Mouse (Mus musculus) heart, adult 2 months (tissue): Measurements from ENCODE around the gene Asic2. TPM values are rescaled to one million over a fixed set of nuclear protein-coding genes. Genes with fewer than 3 reads are reported as not detected.
A peak's percentile ranks its signal among the peaks of the same experiment; 100 is the strongest.

Experiments
- DNase-seq, 2 experiments: peaks; one replicate each; pipeline ENCODE4 v3.0.0; 2021
- H3K27ac ChIP-seq: fragments of 200-600 bp; 2 replicates; pipeline ENCODE4 v1.8.1; 2022
- H3K27me3 ChIP-seq: fragments of 200-500 bp; 2 replicates; pipeline ENCODE4 v1.6.1; 2012; ENCODE audit warnings: mild to moderate bottlenecking, low read length, inconsistent platforms, mixed read lengths; ENCODE audit not compliant: control insufficient read depth, insufficient read depth
- H3K36me3 ChIP-seq: fragments of 200-500 bp; 2 replicates; pipeline ENCODE4 v1.6.1; 2012; ENCODE audit warnings: low read length, inconsistent platforms; ENCODE audit not compliant: control insufficient read depth, insufficient read depth
- H3K4me1 ChIP-seq: fragments of 200-500 bp; 2 replicates; pipeline ENCODE4 v1.6.1; 2011; ENCODE audit warnings: low read length; ENCODE audit not compliant: control insufficient read depth, insufficient read depth
- H3K4me3 ChIP-seq: fragments of 200-600 bp; 2 replicates; pipeline ENCODE4 v1.8.1; 2022
- H3K79me2 ChIP-seq: fragments of 200-500 bp; replicated peaks from 2 replicates; pipeline ENCODE4 v1.6.1; 2012; ENCODE audit warnings: mild to moderate bottlenecking, inconsistent platforms, low read length, moderate library complexity, mixed read lengths; ENCODE audit not compliant: control insufficient read depth, insufficient read depth
- H3K9ac ChIP-seq: fragments of 200-500 bp; 2 replicates; pipeline ENCODE4 v1.6.1; 2012; ENCODE audit warnings: low read depth, mild to moderate bottlenecking, control low read depth, inconsistent platforms, low read length, mixed read lengths
- CTCF ChIP-seq: fragments of 200-600 bp; IDR thresholded peaks from 2 replicates; pipeline ENCODE4 v1.8.1; 2022; ENCODE audit warnings: antibody characterized with exemption, mild to moderate bottlenecking, moderate library complexity
- EP300 ChIP-seq: fragments of 200-500 bp; IDR thresholded peaks from 2 replicates; pipeline ENCODE4 v1.6.1; 2011; ENCODE audit warnings: low read depth, low read length, control low read depth; ENCODE audit not compliant: insufficient read depth
- POLR2A ChIP-seq: fragments of 200-500 bp; IDR thresholded peaks from 2 replicates; pipeline ENCODE4 v1.6.1; 2011; ENCODE audit warnings: mild to moderate bottlenecking, low read depth, low read length, control low read depth; ENCODE audit not compliant: insufficient read depth
- WGBS: fragments of 180-500 bp; shearing (Covaris S2); methylation state at CpG from one replicate; pipeline ENCODE4 v1.1.7; 2018; 5-methylcytosine and 5-hydroxymethylcytosine counted together
- intact Hi-C: fragments of 180-260 bp; cut with DNase I; formaldehyde crosslinking; loops from one replicate; pipeline ENCODE4 v1.15.1; 2025
- polyA plus RNA-seq: library from polyadenylated mRNA; depleted of rRNA; stranded (reverse); fragments of >200 nt; gene quantifications from 2 replicates; pipeline ENCODE4 v1.2.3, GENCODE M21; 2012
- total RNA-seq, 2 experiments: library from RNA; stranded (reverse); gene quantifications; 2 replicates each; pipeline ENCODE4 v1.2.3; 2021

The Asic2 gene
- total and polyA plus RNA-seq, 3 experiments, result not detected

DNA sequence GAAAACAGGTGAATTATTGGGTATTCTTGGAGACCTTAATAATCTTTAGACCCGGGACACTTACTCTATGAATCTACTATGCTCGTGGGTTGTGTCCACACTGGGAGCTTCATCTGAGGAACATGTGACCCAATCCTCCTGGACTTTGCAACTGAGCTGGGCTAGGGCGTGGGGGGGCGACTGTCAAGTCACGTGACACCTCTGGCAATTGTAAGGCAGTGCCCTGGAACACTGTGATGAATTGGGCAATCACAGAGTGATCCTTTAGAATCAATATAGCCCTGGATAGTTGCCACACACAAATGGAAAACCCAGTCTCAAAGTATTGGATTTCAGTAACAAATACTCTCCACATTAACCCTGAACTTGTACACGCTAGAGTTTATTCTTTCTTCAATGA, 867.4 kb downstream of the Asic2 start:
- no peaks in the 10 kb centered on the region for H3K4me1 ChIP-seq
- H3K36me3 ChIP-seq, result no peaks in the 10 kb centered on the region
- no peaks in the 10 kb centered on the region for H3K79me2 ChIP-seq
- no peak for DNase-seq
- TF ChIP-seq POLR2A (no peak), EP300 (no peak), CTCF (no peak)
- no peak overlapping the region for H3K9ac ChIP-seq
- H3K4me3 ChIP-seq, result no peak overlapping the region
- no peaks in the 10 kb centered on the region for H3K27me3 ChIP-seq
- intact Hi-C loops, result no loop called here
- WGBS, result 68% methylated on average over 6 of the region's 6 CpGs
- no peak overlapping the region for H3K27ac ChIP-seq

DNA sequence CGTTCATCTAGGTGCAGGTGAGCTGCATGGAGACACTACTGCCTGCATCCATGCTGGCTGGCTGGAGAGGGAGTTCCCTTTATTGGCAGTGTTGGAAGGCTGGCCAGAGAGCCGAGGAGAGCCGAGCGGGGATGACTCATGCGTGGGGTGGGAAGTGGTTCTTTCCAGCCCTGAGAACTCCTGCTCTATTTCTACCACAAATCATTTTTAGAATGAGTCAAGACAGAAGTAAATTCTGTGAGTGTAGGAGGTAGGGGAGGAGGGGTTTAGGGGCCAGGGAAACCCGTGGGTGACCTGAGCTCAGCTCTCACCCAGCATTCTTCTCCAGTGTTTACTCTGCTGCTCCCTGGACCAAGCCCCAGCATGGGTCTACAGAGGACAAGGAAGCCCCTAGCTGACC, 872.2 kb downstream of the Asic2 start:
- H3K36me3 ChIP-seq, result no peaks in the 10 kb centered on the region
- DNase-seq, result peak in 1 of 2 experiments; percentile 38
- no peak overlapping the region for H3K27ac ChIP-seq
- intact Hi-C loops, result no loop called here
- no peaks in the 10 kb centered on the region for H3K27me3 ChIP-seq
- no peaks in the 10 kb centered on the region for H3K79me2 ChIP-seq
- TF ChIP-seq POLR2A (no peak), CTCF (no peak), EP300 (no peak)
- no peak overlapping the region for H3K9ac ChIP-seq
- no peak overlapping the region for H3K4me3 ChIP-seq
- no peaks in the 10 kb centered on the region for H3K4me1 ChIP-seq
- WGBS, result 17% methylated on average over 6 of the region's 6 CpGs

GRCm38 (mm10) chr11:81094581-81094980, 873.7 kb downstream of the Asic2 start:
- H3K27me3 ChIP-seq, result no peaks in the 10 kb centered on the region
- no peak for TF ChIP-seq CTCF
- no peak for TF ChIP-seq POLR2A
- no peak for TF ChIP-seq EP300
- WGBS, result 71% methylated on average over 8 of the region's 8 CpGs
- no peaks in the 10 kb centered on the region for H3K36me3 ChIP-seq
- intact Hi-C loops, result no loop called here
- no peaks in the 10 kb centered on the region for H3K4me1 ChIP-seq
- H3K9ac ChIP-seq, result no peak overlapping the region
- no peak overlapping the region for H3K27ac ChIP-seq
- no peak for DNase-seq
- no peak overlapping the region for H3K4me3 ChIP-seq
- H3K79me2 ChIP-seq, result no peaks in the 10 kb centered on the region

GRCm38 (mm10) chr11:81092161-81092560, 876.1 kb downstream of the Asic2 start:
- no peaks in the 10 kb centered on the region for H3K27me3 ChIP-seq
- no peak overlapping the region for H3K27ac ChIP-seq
- H3K4me3 ChIP-seq, result no peak overlapping the region
- no peak overlapping the region for H3K9ac ChIP-seq
- no peaks in the 10 kb centered on the region for H3K36me3 ChIP-seq
- TF ChIP-seq POLR2A, result no peak
- TF ChIP-seq CTCF, result no peak
- TF ChIP-seq EP300, result no peak
- no peaks in the 10 kb centered on the region for H3K4me1 ChIP-seq
- no peak for DNase-seq
- WGBS, result 64% methylated on average over 2 of the region's 2 CpGs
- H3K79me2 ChIP-seq, result no peaks in the 10 kb centered on the region
- intact Hi-C loops, result no loop called here

GRCm38 (mm10) chr11:81083822-81084221, 884.4 kb downstream of the Asic2 start:
- Histone ChIP-seq H3K27me3 (no peaks in the 10 kb centered on the region), H3K27ac (no peak overlapping the region), H3K36me3 (no peaks in the 10 kb centered on the region), H3K79me2 (no peaks in the 10 kb centered on the region), H3K4me3 (no peak overlapping the region), H3K4me1 (no peaks in the 10 kb centered on the region), H3K9ac (no peak overlapping the region)
- DNase-seq, result no peak
- TF ChIP-seq POLR2A (no peak), EP300 (no peak), CTCF (no peak)
- WGBS, result 77% methylated on average over 4 of the region's 4 CpGs
- intact Hi-C loops, result no loop called here

DNA sequence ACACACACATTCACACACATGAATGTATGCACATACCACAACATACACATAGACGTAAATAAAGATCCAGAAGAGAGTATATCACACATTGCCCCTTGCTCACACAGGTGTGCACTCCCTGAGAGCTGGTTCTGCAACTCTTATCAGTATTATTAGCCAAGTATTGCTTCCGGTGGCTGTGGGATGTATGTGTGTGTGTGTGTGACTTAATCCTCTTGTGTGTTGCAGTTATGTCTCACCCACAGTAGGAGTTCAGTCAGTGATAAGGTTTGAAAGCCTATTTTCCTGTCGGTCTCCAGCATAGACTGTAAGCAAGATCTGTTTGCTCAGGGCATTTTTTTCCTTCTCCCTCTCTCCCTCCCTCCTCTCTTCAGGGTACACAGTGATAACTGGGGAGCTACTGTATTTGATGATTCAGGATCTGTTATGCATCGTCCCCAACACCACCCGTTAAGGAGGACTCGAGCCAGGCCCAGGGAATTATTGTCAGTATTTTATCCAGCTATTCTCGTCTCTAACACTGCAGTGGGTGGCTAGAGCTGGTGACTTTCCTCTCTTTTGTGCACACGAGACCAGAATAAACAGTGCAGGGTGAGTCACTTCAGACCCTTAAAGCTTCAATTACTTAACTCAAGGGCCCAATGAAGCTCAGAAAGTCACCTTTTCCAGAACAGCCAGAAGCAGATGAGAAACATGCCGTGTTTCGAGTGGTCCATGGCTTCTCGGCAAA, 888.0 kb downstream of the Asic2 start:
- no peak overlapping the region for H3K9ac ChIP-seq
- no peaks in the 10 kb centered on the region for H3K4me1 ChIP-seq
- no peak overlapping the region for H3K4me3 ChIP-seq
- 35% methylated on average over 11 of the region's 11 CpGs for WGBS
- TF ChIP-seq CTCF (no peak), EP300 (no peak), POLR2A (no peak)
- H3K27ac ChIP-seq, result no peak overlapping the region
- intact Hi-C loops, result no loop called here
- no peaks in the 10 kb centered on the region for H3K36me3 ChIP-seq
- no peak for DNase-seq
- H3K27me3 ChIP-seq, result no peaks in the 10 kb centered on the region
- H3K79me2 ChIP-seq, result no peaks in the 10 kb centered on the region
